Mouse (Mus musculus) MEL (cell line): ENCODE data around the gene Cdk17. TPM values are rescaled to one million over a fixed set of nuclear protein-coding genes. Genes with fewer than 3 reads are reported as not detected.

Experiments used
- DNase-seq: peaks from one replicate; pipeline ENCODE4 v3.0.0; 2011; ENCODE audit warnings: low read depth, low spot score
- H3K27ac ChIP-seq: 2 replicates; pipeline ENCODE4 v1.5.1; 2012; ENCODE audit warnings: low read depth, mild to moderate bottlenecking, control low read depth, low read length, moderate library complexity; ENCODE audit not compliant: control insufficient read depth
- H3K27me3 ChIP-seq, 2 experiments: fragments of 150-350 bp in 1 of 2; sonication (generic) in 1 of 2; 2 replicates each; pipeline ENCODE4 v1.6.1; 2012; ENCODE audit warnings: low read length in 2 of 2, mild to moderate bottlenecking in 2 of 2, improper control_type of control experiment in 1 of 2, moderate library complexity in 1 of 2; ENCODE audit not compliant: insufficient read depth in 2 of 2, control insufficient read depth in 1 of 2
- H3K36me3 ChIP-seq, 2 experiments: 2 replicates each; pipeline ENCODE4 v1.6.1; 2012 to 2014; ENCODE audit warnings: low read length in 2 of 2, improper control_type of control experiment in 1 of 2, inconsistent platforms in 1 of 2, mild to moderate bottlenecking in 1 of 2; ENCODE audit not compliant: insufficient read depth in 2 of 2, control insufficient read depth in 1 of 2
- H3K4me1 ChIP-seq, 2 experiments: fragments of 150-350 bp in 1 of 2; sonication (generic) in 1 of 2; 2 replicates each; pipeline ENCODE4 v1.6.1; 2012; ENCODE audit warnings: low read length in 2 of 2, improper control_type of control experiment in 1 of 2, mild to moderate bottlenecking in 1 of 2; ENCODE audit not compliant: insufficient read depth in 2 of 2, control insufficient read depth in 1 of 2
- H3K4me3 ChIP-seq, 2 experiments: fragments of 150-350 bp in 1 of 2; sonication (generic) in 1 of 2; 2 replicates each; pipeline ENCODE4 v1.5.1; 2012; ENCODE audit warnings: low read depth in 2 of 2, low read length in 2 of 2, mild to moderate bottlenecking in 2 of 2, moderate library complexity in 2 of 2, control low read depth in 1 of 2, improper control_type of control experiment in 1 of 2; ENCODE audit not compliant: control insufficient read depth in 1 of 2, insufficient read depth in 1 of 2
- H3K79me2 ChIP-seq: 2 replicates; pipeline ENCODE4 v1.6.1; 2012; ENCODE audit warnings: mild to moderate bottlenecking, low read length, moderate library complexity; ENCODE audit not compliant: control insufficient read depth, poor library complexity, insufficient read depth
- H3K9ac ChIP-seq: 2 replicates; pipeline ENCODE4 v1.6.1; 2012; ENCODE audit warnings: low read depth, mild to moderate bottlenecking, control low read depth, low read length, moderate library complexity; ENCODE audit not compliant: control insufficient read depth, poor library complexity, severe bottlenecking
- H3K9me3 ChIP-seq: fragments of 150-350 bp; sonication (generic); replicated peaks from 2 replicates; pipeline ENCODE4 v1.6.1; 2012; ENCODE audit warnings: mild to moderate bottlenecking, low read length, improper control_type of control experiment, moderate library complexity; ENCODE audit not compliant: insufficient read depth
- BHLHE40 ChIP-seq: IDR thresholded peaks from 2 replicates; pipeline ENCODE4 v1.6.1; 2012; ENCODE audit warnings: low read depth, mild to moderate bottlenecking, inconsistent platforms, low read length, improper control_type of control experiment, borderline replicate concordance
- CHD1 ChIP-seq: IDR thresholded peaks from 2 replicates; pipeline ENCODE4 v1.6.1; 2012; ENCODE audit warnings: low read depth, mild to moderate bottlenecking, inconsistent platforms, low read length, improper control_type of control experiment
- CTCF ChIP-seq, 3 experiments: IDR thresholded peaks in 2 of 3; conservative IDR thresholded peaks in 1 of 3; 2 replicates each; pipeline ENCODE4 v1.5.1; 2011 to 2012; ENCODE audit warnings: low read length in 3 of 3, low read depth in 2 of 3, mild to moderate bottlenecking in 2 of 3, improper control_type of control experiment in 1 of 3, inconsistent platforms in 1 of 3, mixed read lengths in 1 of 3, moderate library complexity in 1 of 3; ENCODE audit not compliant: control insufficient read depth in 1 of 3, insufficient read depth in 1 of 3, poor library complexity in 1 of 3, severe bottlenecking in 1 of 3
- E2F4 ChIP-seq: IDR thresholded peaks from 2 replicates; pipeline ENCODE4 v1.6.1; 2011; ENCODE audit warnings: low read depth, low read length, improper control_type of control experiment, borderline replicate concordance
- ELF1 ChIP-seq: IDR thresholded peaks from 2 replicates; pipeline ENCODE4 v1.6.1; 2014; ENCODE audit warnings: low read depth, mild to moderate bottlenecking, inconsistent platforms, low read length, improper control_type of control experiment, moderate library complexity
- EP300 ChIP-seq, 2 experiments: IDR thresholded peaks; 2 replicates each; pipeline ENCODE4 v1.6.1; 2011; ENCODE audit warnings: improper control_type of control experiment in 2 of 2, low read length in 2 of 2, low read depth in 1 of 2, mild to moderate bottlenecking in 1 of 2
- GABPA ChIP-seq: IDR thresholded peaks from 2 replicates; pipeline ENCODE4 v1.6.1; 2012; ENCODE audit warnings: low read depth, mild to moderate bottlenecking, inconsistent platforms, low read length, improper control_type of control experiment, moderate library complexity
- HCFC1 ChIP-seq: IDR thresholded peaks from 2 replicates; pipeline ENCODE4 v1.6.1; 2012; ENCODE audit warnings: low read depth, mild to moderate bottlenecking, inconsistent platforms, low read length, improper control_type of control experiment, moderate library complexity
- JUND ChIP-seq: IDR thresholded peaks from 2 replicates; pipeline ENCODE4 v1.6.1; 2011; ENCODE audit warnings: low read depth, mild to moderate bottlenecking, improper control_type of control experiment, low read length
- KAT2A ChIP-seq: conservative IDR thresholded peaks from 2 replicates; pipeline ENCODE4 v1.6.1; 2012; ENCODE audit warnings: low read depth, low read length, improper control_type of control experiment, inconsistent platforms
- MAFK ChIP-seq: IDR thresholded peaks from 2 replicates; pipeline ENCODE4 v1.6.1; 2011; ENCODE audit warnings: low read depth, mild to moderate bottlenecking, low read length, improper control_type of control experiment, borderline replicate concordance
- MAZ ChIP-seq: IDR thresholded peaks from 2 replicates; pipeline ENCODE4 v1.6.1; 2012; ENCODE audit warnings: low read depth, mild to moderate bottlenecking, inconsistent platforms, low read length, improper control_type of control experiment
- MEF2A ChIP-seq: IDR thresholded peaks from 2 replicates; pipeline ENCODE4 v1.6.1; 2014; ENCODE audit warnings: low read depth, mild to moderate bottlenecking, inconsistent platforms, low read length, improper control_type of control experiment; ENCODE audit not compliant: poor library complexity, insufficient replicate concordance, severe bottlenecking; ENCODE audit errors: extremely low read depth
- MYB ChIP-seq: IDR thresholded peaks from 2 replicates; pipeline ENCODE4 v1.6.1; 2011; ENCODE audit warnings: mild to moderate bottlenecking, low read depth, low read length, improper control_type of control experiment
- POLR2AphosphoS2 ChIP-seq: IDR thresholded peaks from 2 replicates; pipeline ENCODE4 v1.6.1; 2011; ENCODE audit warnings: low read length, improper control_type of control experiment
- POLR2AphosphoS5 ChIP-seq: IDR thresholded peaks from 2 replicates; pipeline ENCODE4 v1.6.1; 2012; ENCODE audit warnings: low read depth, borderline replicate concordance, mild to moderate bottlenecking, inconsistent platforms, low read length, moderate library complexity, mixed read lengths
- RAD21 ChIP-seq: IDR thresholded peaks from 2 replicates; pipeline ENCODE4 v1.6.1; 2011; ENCODE audit warnings: mild to moderate bottlenecking, low read depth, low read length, improper control_type of control experiment
- RCOR1 ChIP-seq: IDR thresholded peaks from 2 replicates; pipeline ENCODE4 v1.6.1; 2012; ENCODE audit warnings: low read depth, mild to moderate bottlenecking, inconsistent platforms, low read length, improper control_type of control experiment
- SMC3 ChIP-seq: IDR thresholded peaks from 2 replicates; pipeline ENCODE4 v1.6.1; 2011; ENCODE audit warnings: low read depth, low read length, improper control_type of control experiment
- TAL1 ChIP-seq: IDR thresholded peaks from 2 replicates; pipeline ENCODE4 v1.6.1; 2012; ENCODE audit warnings: mild to moderate bottlenecking, inconsistent platforms, low read length, moderate library complexity, mixed read lengths
- TBP ChIP-seq: IDR thresholded peaks from 2 replicates; pipeline ENCODE4 v1.8.0; 2011; ENCODE audit warnings: low read depth, low read length, improper control_type of control experiment
- UBTF ChIP-seq: IDR thresholded peaks from 2 replicates; pipeline ENCODE4 v1.6.1; 2012; ENCODE audit warnings: low read depth, mild to moderate bottlenecking, inconsistent platforms, low read length, improper control_type of control experiment, moderate library complexity, borderline replicate concordance; ENCODE audit not compliant: insufficient read depth
- USF1 ChIP-seq: IDR thresholded peaks from 2 replicates; pipeline ENCODE4 v1.6.1; 2014; ENCODE audit warnings: low read depth, mild to moderate bottlenecking, inconsistent platforms, low read length, improper control_type of control experiment, moderate library complexity
- USF2 ChIP-seq, 2 experiments: IDR thresholded peaks; 2 replicates each; pipeline ENCODE4 v1.6.1; 2011 to 2012; ENCODE audit warnings: improper control_type of control experiment in 2 of 2, low read length in 2 of 2, borderline replicate concordance in 1 of 2, inconsistent platforms in 1 of 2, low read depth in 1 of 2, mild to moderate bottlenecking in 1 of 2; ENCODE audit not compliant: insufficient read depth in 1 of 2
- ZC3H11A ChIP-seq: IDR thresholded peaks from 2 replicates; pipeline ENCODE4 v1.6.1; 2012; ENCODE audit warnings: low read depth, mild to moderate bottlenecking, inconsistent platforms, low read length, improper control_type of control experiment
- ZKSCAN1 ChIP-seq: IDR thresholded peaks from 2 replicates; pipeline ENCODE4 v1.6.1; 2012; ENCODE audit warnings: low read depth, mild to moderate bottlenecking, inconsistent platforms, low read length, improper control_type of control experiment, moderate library complexity
- ZNF384 ChIP-seq: IDR thresholded peaks from 2 replicates; pipeline ENCODE4 v1.6.1; 2012; ENCODE audit warnings: low read depth, mild to moderate bottlenecking, inconsistent platforms, low read length, improper control_type of control experiment
- polyA plus RNA-seq, 2 experiments: library from polyadenylated mRNA; stranded (reverse) in 1 of 2; unstranded in 1 of 2; fragments of >175 nt in 1 of 2; fragments of >200 nt in 1 of 2; gene quantifications; 2 replicates each; pipeline versions ENCODE4 v1.2.1 to v1.2.4; 2012; ENCODE audit warnings: low replicate concordance in 2 of 2, low read depth in 1 of 2; ENCODE audit not compliant: insufficient read length in 2 of 2, insufficient read depth in 1 of 2, missing spikeins in 1 of 2
- total RNA-seq: library from RNA; depleted of rRNA; stranded (reverse); fragments of 300-350 nt; gene quantifications from 2 replicates; pipeline ENCODE4 v1.2.3, GENCODE M21; 2012

Cdk17 gene
- total and polyA plus RNA-seq, 3 experiments, result 25.6 to 155 (median 32.9) TPM

GRCm38 (mm10) chr10:93288336-93288735 lies 127.7 kb downstream of the Cdk17 start (continued):
- TF ChIP-seq TBP (no peak), USF2 (IDR thresholded peaks at IDR 0.05; ENCODE audit: borderline replicate concordance in 1 of 2, insufficient read depth in 1 of 2, low read depth in 1 of 2, low read length in 2 of 2) (no peak), ELF1 (no peak), ZKSCAN1 (no peak), GABPA (no peak), TAL1 (peak; percentile 19; the same call in 1 of the 2 replicates), USF1 (peak; percentile 77), SMC3 (no peak; the same call in 1 of the 2 replicates)

GRCm38 (mm10) chr10:93289404-93289803 lies 128.7 kb downstream of the Cdk17 start:
- no peak for TF ChIP-seq UBTF
- TF ChIP-seq HCFC1, result no peak
- TF ChIP-seq ZKSCAN1, result no peak
- no peak for TF ChIP-seq JUND
- no peak for TF ChIP-seq ZNF384
- TF ChIP-seq POLR2AphosphoS5, result no peak
- TF ChIP-seq USF2 (IDR thresholded peaks at IDR 0.05; ENCODE audit: borderline replicate concordance in 1 of 2, insufficient read depth in 1 of 2, low read depth in 1 of 2, low read length in 2 of 2), result no peak
- no peak for TF ChIP-seq CHD1
- TF ChIP-seq POLR2AphosphoS2, result no peak
- TF ChIP-seq RCOR1, result no peak
- TF ChIP-seq E2F4, result no peak
- Histone ChIP-seq H3K9ac (no peak overlapping the region), H3K4me3 (no peak overlapping the region)

GRCm38 (mm10) chr10:93291352-93291751 lies 130.7 kb downstream of the Cdk17 start:
- DNase-seq, result peak; percentile 62
- peaks cover 0 to 14% of the 10 kb centered on the region in 2 experiments; a peak in 2 of 4 replicates for H3K36me3 ChIP-seq
- H3K4me1 ChIP-seq, result peaks cover 9 to 20% of the 10 kb centered on the region in 2 experiments
- TF ChIP-seq ZC3H11A (peak; percentile 70), MAZ (no peak), MYB (no peak), ZNF384 (peak; percentile 30), KAT2A (no peak), MEF2A (no peak), BHLHE40 (no peak), ELF1 (no peak), SMC3 (peak; percentile 89), EP300 (IDR thresholded peaks at IDR 0.05; ENCODE audit: low read depth in 1 of 2, low read length in 2 of 2) (no peak), CTCF (IDR thresholded peaks at IDR 0.05 in 2 of 3, conservative IDR thresholded peaks at IDR 0.05 in 1 of 3; ENCODE audit: control insufficient read depth in 1 of 3, insufficient read depth in 1 of 3, low read depth in 2 of 3, low read length in 3 of 3, poor library complexity in 1 of 3, severe bottlenecking in 1 of 3) (peak; percentile 82 to 92 (median 86)), JUND (no peak), HCFC1 (no peak), RAD21 (peak; percentile 61), GABPA (no peak), POLR2AphosphoS5 (no peak), MAFK (no peak)

More at GRCm38 (mm10) chr10:93289404-93289803, 128.7 kb downstream of the Cdk17 start:
- H3K9me3 ChIP-seq, result no peaks in the 10 kb centered on the region
- H3K27me3 ChIP-seq, result no peaks in the 10 kb centered on the region
- H3K27ac ChIP-seq, result no peak overlapping the region
- H3K4me1 ChIP-seq, result peaks cover 9 to 20% of the 10 kb centered on the region in 2 experiments
- no peaks in the 10 kb centered on the region for H3K79me2 ChIP-seq
- peaks cover 0 to 14% of the 10 kb centered on the region in 2 experiments; a peak in 2 of 4 replicates for H3K36me3 ChIP-seq
- no peak for DNase-seq

More at GRCm38 (mm10) chr10:93291352-93291751, 130.7 kb downstream of the Cdk17 start:
- Histone ChIP-seq H3K79me2 (no peaks in the 10 kb centered on the region), H3K27me3 (no peaks in the 10 kb centered on the region), H3K9me3 (no peaks in the 10 kb centered on the region), H3K4me3 (no peak overlapping the region), H3K27ac (no peak overlapping the region), H3K9ac (no peak overlapping the region; the same call in 1 of the 2 replicates)
